Mouse (Mus musculus) adrenal gland, adult 8-10 months (tissue): Measurements from ENCODE around the gene Tmem43. TPM values are rescaled to one million over a fixed set of nuclear protein-coding genes. Genes with fewer than 3 reads are reported as not detected.
"Not testable (repeated sequence)": the region's sequence is repeated elsewhere in the genome, so short reads cannot be mapped to it uniquely, and the experiment has no call there.

Experiments used
- DNase-seq: peaks from one replicate; pipeline ENCODE4 v3.0.0; 2022
- total RNA-seq, 4 experiments: library from RNA; stranded (reverse); gene quantifications; 2 replicates each; pipeline ENCODE4 v1.2.4; 2022

The Tmem43 gene
- 10 to 100 TPM; 46.0 to 70.9 (median 60.9) TPM for total RNA-seq

DNA sequence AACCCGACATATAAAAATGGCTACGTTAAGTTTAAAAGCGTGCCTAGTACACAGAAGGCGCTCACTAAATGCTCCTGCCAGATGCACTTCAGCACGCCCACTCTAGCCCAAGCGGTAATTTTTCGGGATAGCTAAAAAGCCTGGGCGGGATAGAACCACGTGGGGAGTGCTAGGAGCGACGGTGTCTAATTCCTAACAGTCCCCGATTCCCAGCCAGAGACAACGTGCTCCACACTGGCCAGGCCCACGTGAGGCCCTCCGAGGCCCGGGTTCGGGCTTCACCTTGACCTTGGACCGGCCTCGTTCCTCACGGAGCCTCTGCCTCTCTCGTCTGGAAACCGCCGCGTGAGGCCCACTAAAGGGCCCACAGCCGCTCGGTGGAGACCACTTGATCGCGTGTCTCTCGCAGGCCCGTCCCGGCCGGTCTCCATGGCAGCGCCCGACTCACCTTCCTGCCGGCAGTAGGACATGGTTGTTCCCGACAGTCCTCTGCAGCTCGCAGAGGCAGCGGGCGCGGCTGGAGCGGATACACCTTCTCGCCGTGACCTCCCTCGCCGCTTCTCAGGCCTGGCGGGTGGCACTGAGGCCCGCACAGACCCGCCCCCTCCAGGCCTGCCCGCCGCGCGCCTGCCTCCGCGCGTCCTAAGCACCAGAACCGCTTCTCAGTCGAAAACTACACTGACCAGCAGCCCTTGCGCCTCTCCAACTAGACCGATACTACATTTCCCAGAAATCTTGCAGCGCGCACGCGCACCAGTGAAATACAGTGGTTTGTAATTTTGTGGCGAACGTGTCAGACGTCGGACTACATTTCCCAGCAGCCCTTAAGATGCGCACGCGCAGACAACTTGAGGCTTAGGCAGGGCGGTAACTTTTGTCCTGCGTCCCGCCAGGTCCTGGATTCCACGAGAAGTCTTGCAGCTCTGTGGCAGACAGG is at the start of gene Tmem43, which contains the start of gene Chchd4:
TSS of gene Tmem43 (plus strand) at position 836 of the 937 bp plus-strand sequence.
TSS of gene Chchd4 (minus strand) at position 679 of the 937 bp plus-strand sequence.
- DNase-seq = peak; percentile 100

DNA sequence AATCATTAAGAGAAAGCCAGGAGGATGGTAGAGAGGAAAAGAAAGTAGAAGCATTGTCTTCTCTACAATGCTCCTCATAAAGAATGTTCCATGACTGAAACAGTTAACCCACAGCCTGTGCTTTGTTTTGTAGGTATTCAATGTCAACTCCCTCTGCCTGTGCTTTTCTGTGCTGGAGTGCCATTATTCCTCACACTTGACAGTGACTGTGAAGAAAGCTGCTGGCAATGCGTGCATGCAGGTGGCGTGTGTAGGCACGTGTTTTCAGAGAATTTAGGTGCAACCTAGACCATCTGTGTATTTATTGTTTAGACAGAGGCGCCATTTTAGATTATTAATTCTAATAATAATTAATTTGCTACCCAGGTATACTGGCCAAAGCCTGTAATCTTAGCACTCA is 49.4 kb upstream of the Tmem43 start:
- DNase-seq = no peak

DNA sequence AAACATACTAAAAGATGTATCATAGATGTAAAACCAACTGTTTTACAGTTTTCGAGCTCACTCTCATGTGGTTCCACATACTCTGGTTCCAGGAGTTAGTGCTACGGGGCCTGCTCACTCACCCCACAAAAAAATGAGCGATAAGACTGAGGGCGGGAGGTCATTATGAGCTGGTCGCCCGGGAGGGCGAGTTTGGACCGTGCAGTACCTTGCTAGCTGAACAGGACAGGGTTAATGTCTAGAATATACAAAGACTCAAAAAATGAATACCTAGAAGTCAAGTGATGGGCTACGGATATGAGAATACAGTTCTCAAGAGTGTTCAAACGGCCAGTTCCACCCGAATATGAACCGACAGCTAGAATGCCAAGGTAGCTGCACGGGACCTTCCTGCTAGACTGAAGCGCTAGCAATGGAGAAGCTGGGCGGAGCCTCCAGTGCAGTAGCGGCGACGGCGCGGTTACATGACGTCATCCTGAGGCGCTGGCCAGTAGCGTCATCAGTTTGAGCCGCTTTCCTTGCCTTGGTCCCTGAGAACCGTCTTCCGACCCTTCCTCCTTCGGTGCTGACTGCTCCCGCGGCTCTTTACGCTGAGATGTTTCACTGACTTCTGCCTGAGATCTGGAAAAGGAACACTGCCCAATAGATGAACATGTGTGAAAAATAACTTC is 32.9 kb upstream of the Tmem43 start:
- peak; percentile 93 for DNase-seq

DNA sequence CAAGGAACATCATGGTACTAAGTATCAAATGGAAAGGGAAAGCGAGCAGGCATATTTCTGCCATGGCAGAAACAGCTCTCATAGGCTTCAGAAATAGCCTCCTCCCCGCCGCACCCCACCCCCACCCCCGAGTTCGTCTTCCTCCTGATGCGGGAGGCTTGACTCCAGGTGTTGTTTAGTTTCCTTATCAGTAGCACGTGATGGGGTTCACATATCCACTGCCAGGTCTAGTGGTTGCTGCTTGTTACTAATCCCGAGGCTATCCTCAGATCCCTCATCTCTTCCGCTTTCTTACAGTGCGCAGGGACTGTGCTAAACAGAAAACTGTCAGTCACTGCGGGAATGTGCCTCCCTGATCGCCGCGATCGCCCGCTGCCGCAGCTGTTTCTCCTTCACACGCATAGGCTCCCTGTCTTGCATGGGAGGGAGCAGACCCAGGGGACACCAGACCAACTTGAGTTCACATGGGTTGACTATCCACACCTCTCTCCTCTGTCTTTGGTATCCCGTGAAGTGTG is 32.3 kb upstream of the Tmem43 start:
- DNase-seq = no peak

DNA sequence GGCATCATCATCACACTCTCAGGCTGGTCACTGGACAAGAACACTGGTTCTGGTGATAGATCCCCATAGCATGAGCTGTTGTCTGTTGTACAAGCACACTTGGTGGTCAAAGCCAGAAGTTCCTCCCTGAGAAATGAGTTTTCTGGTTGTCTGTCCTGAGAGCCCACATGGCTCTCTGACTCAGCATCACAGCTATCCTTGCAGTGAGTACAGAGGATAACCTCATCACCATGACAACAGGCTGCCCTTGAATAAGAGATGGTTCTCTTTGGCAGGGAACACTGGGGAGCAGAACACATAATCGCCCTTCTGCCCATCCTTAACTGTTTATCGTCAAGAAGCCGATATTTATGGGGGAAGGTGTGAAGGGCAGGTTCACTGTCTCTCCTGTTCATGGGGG is 28.2 kb upstream of the Tmem43 start:
- DNase-seq = no peak

DNA sequence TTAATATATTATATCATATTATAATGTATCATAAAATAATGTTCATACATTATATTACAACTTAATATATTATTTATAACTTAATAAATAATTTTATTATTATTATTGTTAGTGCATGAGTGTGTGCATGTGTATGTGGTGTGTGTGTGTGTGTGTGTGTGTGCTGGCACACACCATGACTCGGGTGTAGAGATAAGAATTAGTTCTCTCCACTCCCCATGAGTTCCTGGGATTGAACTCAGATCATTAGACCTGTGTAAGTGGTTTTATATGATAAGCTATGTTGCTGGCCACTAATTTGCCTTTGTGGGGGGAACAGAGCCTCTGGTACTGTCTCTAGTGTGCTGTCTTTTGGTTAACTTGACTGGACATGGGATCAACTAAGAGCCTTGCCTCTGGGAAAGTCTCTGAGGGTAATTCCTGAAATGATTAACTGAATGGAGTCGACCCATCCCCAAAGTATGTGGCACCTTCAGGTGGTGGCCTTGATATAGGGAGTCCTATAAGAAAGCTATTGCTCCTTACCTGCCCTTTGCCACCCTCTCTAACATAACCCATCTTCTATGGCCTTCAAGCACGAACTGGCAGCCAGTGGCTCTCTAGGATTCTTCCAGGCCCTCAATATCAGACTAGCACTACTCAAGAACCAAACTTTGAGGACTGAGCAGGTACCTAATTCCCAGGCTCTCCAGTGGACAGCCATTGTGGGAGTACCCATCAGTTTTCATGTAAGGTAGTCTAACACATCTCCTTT is 23.9 kb upstream of the Tmem43 start:
- DNase-seq = no peak

DNA sequence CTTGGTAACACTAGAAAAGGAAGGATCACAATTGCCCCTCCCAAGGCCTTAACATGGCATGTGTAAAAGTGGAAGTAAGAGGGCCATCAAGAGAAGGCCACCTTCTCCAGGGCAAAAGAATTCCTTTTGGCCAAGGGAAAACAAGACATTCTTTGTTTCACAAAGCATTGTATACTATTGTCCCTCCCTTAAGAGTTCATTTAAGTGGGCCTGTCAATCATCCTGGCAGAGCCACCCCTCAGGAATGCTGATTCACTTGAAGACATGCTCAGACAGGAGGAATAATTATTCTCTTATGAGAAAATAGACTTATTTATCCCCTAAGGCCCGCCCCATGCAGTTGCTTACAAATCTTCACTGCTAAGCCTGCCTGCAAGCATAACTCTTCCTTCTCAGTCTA is 21.4 kb upstream of the Tmem43 start:
- no peak for DNase-seq

DNA sequence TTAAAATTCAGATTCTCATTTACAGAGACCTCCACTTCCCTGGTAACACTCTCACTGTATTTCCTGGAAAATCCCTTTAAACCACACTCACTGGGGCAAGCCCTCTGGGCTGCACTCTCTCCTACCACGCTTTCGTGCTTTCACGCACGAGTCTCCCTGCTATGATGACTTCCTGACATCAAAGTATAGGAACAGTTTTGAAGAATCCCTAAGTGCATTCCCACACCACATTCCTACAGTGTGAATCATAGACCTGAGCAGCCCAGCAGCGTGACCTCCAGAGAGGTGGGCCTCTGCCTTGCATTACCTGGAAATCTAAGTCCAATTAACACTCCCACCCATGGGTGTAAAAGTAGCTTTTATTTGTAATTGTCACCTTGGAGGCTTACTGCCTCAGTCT is 19.0 kb upstream of the Tmem43 start:
- DNase-seq = no peak

DNA sequence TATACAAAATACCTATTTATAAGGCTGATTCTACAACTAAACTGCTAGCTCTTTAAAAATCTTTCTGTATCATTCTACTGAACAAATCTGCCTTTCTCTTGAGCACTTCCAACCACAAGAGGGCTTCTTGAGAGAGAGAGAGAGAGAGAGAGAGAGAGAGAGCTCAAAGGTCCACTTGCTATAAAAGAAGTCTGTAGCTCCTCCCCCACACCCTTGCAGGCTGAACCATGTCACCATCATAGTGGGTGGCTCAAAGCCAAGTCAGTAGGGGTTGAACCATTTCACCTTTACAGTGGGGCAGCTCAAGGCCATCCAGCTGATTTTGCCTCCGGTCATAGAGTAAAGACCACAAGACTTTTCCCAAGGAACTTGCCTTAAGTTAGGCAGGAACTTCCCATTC is 14.0 kb upstream of the Tmem43 start:
- no peak for DNase-seq

DNA sequence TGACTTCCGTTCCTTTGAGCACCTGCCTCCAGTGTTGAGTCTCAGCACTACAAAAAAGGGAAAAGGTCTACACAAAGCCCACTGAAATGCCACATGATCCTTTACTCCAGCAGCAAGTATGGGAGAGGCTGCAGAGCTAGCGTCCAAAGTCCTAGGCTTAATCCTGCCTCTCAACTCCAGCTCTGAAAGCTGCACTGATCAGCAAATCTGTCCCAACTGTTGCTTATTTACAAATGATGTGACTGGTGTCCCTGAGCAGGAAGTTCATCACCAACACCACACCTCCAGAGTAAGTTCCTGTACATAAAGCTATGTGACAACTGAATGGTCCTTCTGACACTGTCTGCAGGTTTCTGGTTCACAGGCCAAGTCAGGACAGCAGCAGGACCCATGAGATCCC is 7.7 kb upstream of the Tmem43 start:
- no peak for DNase-seq

DNA sequence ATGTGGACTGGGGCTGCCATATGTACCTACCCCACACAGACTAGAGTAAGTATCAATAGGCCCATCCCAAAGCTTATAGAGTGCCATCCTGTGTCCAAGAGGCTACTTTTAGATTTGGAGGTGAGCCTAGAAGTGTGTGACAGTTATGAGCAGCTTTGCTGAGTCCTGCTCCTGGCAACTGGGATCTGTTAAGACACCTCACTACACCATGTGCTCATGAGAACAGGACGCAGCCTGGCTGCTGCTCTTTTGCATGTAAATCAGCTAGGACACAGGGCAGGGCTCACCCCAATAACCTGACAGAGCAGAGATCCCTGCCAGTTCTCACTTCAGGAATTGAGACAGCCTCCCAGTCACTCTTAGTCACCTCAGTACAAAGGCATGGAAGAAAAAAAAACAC is 6.4 kb upstream of the Tmem43 start:
- no peak for DNase-seq

DNA sequence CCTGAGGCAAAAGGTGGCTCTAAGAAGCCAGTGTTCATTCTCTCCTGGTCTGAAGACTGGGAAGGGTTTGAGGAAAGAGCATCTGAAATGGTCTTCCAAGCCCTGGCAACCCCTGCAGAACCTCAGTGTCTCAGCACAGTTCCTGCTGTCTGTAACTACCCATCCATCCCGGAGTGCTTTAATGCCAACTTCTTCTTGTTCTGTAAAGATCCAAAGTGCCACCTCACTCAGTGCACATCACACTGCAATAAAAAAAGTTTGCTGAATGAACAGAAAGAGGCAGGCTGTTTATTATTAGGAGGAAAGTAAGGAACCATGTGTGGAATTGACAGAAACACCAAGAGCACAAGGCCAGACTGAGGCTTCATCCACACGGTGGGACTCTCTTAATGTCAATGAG is 2.8 kb upstream of the Tmem43 start:
- DNase-seq = no peak

DNA sequence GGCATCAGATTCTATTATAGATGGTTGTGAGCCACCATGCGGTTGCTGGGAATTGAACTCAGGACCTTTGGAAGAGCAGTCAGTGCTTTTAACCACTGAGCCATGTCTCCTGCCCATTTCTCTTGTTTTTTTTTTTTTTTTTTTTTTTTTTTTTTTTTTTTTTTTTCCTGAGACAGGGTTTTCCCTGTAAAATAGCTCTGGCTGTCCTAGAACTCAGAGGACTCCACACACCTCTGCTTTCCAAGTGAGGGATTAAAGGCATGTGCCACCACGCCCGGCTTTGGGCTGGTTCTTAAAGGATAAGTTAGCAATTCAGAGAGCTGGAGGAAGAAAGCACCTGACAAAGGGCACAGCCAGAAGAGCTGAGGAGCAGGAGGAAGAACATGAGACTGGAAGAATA is 2.1 kb upstream of the Tmem43 start:
- not testable (repeated sequence) for DNase-seq

DNA sequence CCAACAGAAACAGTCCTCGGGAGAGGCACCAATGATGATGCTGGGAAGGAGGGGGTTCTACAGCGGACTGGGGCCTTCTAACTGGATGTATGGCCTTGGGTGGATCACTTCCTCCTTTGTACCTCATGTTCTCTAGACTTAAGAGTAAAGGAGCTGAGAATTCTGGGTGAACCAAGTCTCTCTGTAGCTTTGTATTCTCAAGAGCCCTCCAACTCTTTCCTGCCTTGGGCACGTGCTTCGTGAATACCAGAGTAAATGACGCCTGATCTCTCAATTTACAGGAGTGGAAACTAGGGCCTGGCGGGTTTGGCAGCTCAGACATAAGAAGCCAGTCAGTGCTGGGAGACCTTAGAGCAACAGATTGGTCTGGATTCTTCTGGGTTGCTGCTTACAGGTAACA is 1.2 kb upstream of the Tmem43 start:
- no peak for DNase-seq

DNA sequence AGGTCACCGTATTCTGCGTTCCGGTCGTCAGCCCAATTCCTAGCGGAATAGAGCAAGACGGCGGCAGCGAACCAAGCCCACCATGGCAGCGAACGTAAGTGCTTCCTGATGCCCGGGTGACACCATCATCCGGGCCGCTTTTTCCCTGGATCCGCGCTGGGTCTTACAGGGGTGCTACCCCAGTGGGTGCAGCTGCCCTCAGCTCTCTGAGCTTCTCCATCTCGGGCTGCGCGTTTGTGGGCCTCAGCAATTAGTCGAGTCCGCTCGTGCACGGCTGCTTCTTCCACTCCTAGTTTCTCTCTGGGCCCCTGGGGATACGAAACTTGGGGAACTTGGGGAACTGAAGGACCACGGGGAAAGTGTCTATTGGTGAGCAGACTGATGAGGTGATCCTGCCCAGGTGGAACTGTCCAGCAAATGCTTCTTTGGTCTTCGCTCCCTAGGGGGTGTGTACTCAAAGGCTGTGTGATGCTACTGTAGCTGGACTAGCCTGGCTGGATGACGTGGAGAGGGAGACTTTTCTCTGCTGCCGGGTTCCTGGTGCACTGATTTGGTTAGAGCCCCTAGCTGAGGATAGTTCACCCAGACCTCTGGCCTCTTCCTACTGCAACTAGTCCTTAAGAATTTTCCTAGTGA is 420 bp downstream of the Tmem43 start:
- no peak for DNase-seq

DNA sequence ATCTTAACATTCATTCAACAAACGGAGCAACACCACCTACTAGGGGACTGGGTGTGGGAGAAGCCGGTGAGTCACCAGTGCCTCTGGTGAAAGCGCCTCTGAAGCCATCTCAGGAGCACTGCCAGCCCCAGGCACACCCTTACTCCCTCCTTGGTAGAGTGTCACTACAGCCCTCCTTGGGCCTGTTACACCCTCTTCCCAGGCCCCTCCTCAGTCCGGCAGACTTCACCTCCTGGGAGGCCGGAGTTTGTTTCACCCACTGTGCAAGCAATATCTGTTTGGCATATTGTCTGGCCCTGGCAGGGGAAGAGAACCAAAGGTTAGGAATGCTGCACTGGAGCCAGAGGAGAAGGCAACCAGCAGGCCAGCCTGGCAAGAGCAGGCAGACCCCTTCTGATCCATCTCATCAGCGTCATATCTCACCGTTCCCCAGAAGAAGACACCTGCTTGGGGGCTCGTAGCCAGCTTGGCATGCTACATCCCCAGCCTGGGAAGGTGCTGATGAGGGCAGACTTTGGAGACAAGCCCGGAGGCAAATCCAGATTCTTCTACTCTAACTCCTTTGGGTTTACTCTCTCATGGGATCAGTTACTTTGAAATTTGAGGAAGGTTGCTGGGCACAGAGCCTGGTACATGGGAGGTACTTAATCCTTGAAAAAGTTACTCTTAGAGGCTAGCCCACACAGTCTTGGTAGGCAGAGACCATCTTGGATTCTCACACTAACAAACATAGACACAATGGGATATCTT is 1.1 kb downstream of the Tmem43 start:
- DNase-seq = no peak

DNA sequence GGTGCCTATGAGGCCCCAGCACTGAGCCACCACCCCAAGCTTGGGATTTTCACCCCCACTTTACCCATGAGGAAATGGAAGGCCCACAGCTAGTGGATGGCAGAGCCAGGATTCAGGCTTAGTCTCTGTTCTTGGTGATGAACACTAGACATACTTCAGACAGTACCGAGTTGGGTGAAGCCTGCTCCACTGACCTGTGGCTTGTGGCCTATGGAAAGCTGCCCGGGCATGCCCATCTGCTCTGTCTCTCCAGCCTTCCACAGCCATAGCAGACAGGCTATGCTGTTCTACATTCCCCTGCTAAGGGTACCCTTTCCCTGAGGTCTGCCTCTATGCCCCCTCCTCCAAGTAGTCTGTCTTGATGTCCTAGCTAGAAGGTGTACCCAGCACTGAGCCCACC is 3.0 kb downstream of the Tmem43 start:
- no peak for DNase-seq

DNA sequence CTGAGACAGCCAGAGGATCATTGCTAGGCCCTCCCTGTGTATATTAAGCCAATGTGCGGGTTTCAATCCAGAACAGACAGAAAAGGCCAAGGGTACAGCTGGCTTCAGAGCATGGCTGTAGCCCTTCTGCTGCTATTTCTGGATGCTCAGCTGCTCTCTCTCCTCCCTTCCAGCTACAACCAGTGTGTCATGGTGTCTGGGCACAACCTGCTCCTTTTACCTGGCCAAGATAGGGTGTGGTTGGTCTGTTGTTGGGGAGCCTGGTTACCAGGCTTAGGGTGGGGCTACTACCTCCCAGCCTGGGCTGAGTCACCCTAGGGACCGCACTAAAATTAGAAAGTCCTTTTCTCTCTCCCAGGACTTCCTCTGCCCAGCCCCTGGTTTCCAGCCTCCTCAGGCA is 9.9 kb downstream of the Tmem43 start:
- no peak for DNase-seq

DNA sequence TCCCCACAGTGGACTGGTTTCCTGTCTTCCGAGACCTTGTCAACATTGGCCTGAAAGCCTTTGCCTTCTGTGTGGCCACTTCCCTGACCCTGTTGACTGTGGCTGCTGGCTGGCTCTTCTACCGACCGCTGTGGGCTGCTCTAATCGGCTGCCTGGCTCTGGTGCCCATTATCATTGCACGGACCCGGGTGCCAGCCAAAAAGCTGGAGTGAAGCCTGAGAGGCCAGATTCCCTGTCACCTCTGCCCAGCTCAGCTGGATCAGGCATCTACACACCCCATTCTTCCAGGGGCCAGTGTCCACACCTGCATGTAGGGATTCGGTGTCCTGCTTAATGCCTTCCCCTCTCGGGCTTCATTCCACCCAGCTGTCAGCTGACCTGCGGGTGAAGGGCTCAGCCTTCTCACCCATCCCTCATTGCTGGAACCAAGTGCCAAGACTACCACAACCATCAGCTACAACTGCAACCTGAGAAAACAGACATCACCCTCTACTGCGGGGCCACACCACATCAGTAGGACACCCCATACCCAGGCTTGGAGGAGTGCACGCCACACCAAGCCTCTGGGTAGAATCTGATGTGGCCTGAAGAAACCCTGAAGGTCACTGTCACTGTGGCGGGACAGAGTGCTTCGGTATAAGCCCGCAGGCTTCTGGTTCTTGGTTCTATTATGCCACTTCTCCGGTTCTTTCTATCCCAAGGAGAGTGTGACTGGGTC is 13.4 kb downstream of the Tmem43 start:
- no peak for DNase-seq

DNA sequence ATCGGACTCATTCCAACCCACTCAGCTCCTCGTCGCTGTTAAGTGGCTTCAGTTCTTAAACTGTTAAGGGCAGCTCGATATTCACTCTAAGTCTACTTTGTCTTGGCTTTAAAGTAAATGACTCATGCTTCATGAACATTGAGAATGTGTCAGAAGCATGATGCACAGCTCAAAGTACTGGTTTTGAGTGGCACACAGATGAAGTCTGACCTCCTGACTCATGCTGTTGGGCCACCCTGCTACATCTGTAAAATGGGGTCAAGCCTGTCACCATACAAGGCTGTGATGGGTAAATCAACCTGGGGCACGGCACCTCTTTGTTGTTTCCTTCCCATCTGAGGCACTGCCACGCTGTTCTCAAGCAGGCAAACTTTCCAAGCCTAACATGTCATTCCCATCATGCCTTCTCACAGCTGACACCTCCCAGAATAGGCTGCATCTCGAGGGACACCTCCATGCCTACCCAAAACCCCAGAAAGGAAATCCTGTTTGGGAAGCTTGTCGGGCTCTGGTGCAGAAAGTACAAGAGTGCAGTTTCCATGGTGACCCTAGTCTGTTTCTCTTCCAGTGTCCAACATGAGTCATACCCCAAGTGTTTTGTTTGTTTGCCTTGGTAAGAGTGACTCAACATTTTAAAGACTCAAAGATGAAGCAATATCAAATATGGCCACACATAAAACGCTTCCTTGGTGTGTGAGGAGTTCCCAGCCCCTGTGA is 15.2 kb downstream of the Tmem43 start:
- DNase-seq = peak; percentile 62
